Mouse (Mus musculus): Measurements from ENCODE around the gene Omt2b.
"Not testable (repeated sequence)": the region's sequence is repeated elsewhere in the genome, so short reads cannot be mapped to it uniquely, and the experiment has no call there.

Gene Omt2b

GRCm38 (mm10) chr9:78351504-78352220, 24.3 kb downstream of the Omt2b start:
- no peak for DNase-seq (ENCODE audit: low read depth, low spot score)

GRCm38 (mm10) chr9:78354665-78355578, 27.5 kb downstream of the Omt2b start:
- no peak for DNase-seq (ENCODE audit: low read depth, low spot score)

- no peak for DNase-seq (ENCODE audit: low read depth, low spot score)
Measured at GRCm38 (mm10) chr9:78355611-78356010, 28.2 kb downstream of the Omt2b start, which contains the start of gene Gsta2. Gene Gsta2 (minus strand): TSS chr9:78355788.

- DNase-seq (ENCODE audit: low read depth, low spot score): peak; percentile 82
Measured at GRCm38 (mm10) chr9:78358053-78358452, 30.7 kb downstream of the Omt2b start.

GRCm38 (mm10) chr9:78359750-78360483, 32.5 kb downstream of the Omt2b start:
- no peak for DNase-seq (ENCODE audit: low read depth, low spot score)

GRCm38 (mm10) chr9:78360484-78360872, 33.1 kb downstream of the Omt2b start:
- DNase-seq (ENCODE audit: low read depth, low spot score): no peak

GRCm38 (mm10) chr9:78363374-78363773, 36.0 kb downstream of the Omt2b start:
- DNase-seq (ENCODE audit: low read depth, low spot score): no peak

GRCm38 (mm10) chr9:78364701-78365100, 37.3 kb downstream of the Omt2b start:
- DNase-seq (ENCODE audit: low read depth, low spot score): no peak

GRCm38 (mm10) chr9:78365850-78366544, 38.6 kb downstream of the Omt2b start:
- DNase-seq (ENCODE audit: low read depth, low spot score): no peak

- DNase-seq (ENCODE audit: low read depth, low spot score): not testable (repeated sequence)
Measured at GRCm38 (mm10) chr9:78367959-78368358, 40.6 kb downstream of the Omt2b start, which contains the start of gene Dppa5a. Gene Dppa5a (minus strand): TSS chr9:78368177.

- no peak for DNase-seq (ENCODE audit: low read depth, low spot score)
Measured at GRCm38 (mm10) chr9:78368671-78369293, 41.4 kb downstream of the Omt2b start.

GRCm38 (mm10) chr9:78369349-78369748, 42.0 kb downstream of the Omt2b start:
- DNase-seq (ENCODE audit: low read depth, low spot score): no peak

GRCm38 (mm10) chr9:78369786-78370185, 42.4 kb downstream of the Omt2b start:
- DNase-seq (ENCODE audit: low read depth, low spot score): no peak

- DNase-seq (ENCODE audit: low read depth, low spot score): no peak
Measured at GRCm38 (mm10) chr9:78371441-78371840, 44.1 kb downstream of the Omt2b start.

GRCm38 (mm10) chr9:78372827-78373504, 45.6 kb downstream of the Omt2b start:
- DNase-seq (ENCODE audit: low read depth, low spot score): no peak

GRCm38 (mm10) chr9:78374397-78374796, 47.0 kb downstream of the Omt2b start:
- DNase-seq (ENCODE audit: low read depth, low spot score): no peak

GRCm38 (mm10) chr9:78374885-78375389, 47.5 kb downstream of the Omt2b start:
- no peak for DNase-seq (ENCODE audit: low read depth, low spot score)

GRCm38 (mm10) chr9:78375486-78375885, 48.1 kb downstream of the Omt2b start:
- no peak for DNase-seq (ENCODE audit: low read depth, low spot score)

GRCm38 (mm10) chr9:78377546-78377945, 50.2 kb downstream of the Omt2b start:
- no peak for DNase-seq (ENCODE audit: low read depth, low spot score)
